Mouse (Mus musculus) embryonic facial prominence, embryonic 11.5 days (tissue): Measurements from ENCODE around the gene Senp1. TPM values are rescaled to one million over a fixed set of nuclear protein-coding genes. Genes with fewer than 3 reads are reported as not detected.

Source experiments
- ATAC-seq: fragments of 200-750 bp; cut with Nextera tagmentation; replicated peaks from 2 replicates; pipeline ENCODE4 v1.8.0; 2017; ENCODE audit warnings: low read depth; ENCODE audit not compliant: insufficient number of reproducible peaks, low FRiP score, low TSS enrichment
- DNase-seq: peaks from one replicate; pipeline ENCODE4 v3.0.0-alpha.2; 2015; ENCODE audit warnings: low spot score
- H3K27ac ChIP-seq: fragments of 300-500 bp; sonication (generic); replicated peaks from 2 replicates; pipeline ENCODE4 v1.5.1; 2014; ENCODE audit warnings: mild to moderate bottlenecking, low read depth, low read length, control low read depth
- H3K27me3 ChIP-seq: fragments of 300-500 bp; sonication (generic); 2 replicates; pipeline ENCODE4 v1.6.1; 2014; ENCODE audit warnings: mild to moderate bottlenecking, low read length, moderate library complexity, mixed read lengths; ENCODE audit not compliant: control insufficient read depth, insufficient read depth
- H3K36me3 ChIP-seq: fragments of 300-500 bp; sonication (generic); replicated peaks from 2 replicates; pipeline ENCODE4 v1.6.1; 2014; ENCODE audit warnings: low read depth, mild to moderate bottlenecking, low read length, moderate library complexity, mixed read lengths; ENCODE audit not compliant: control insufficient read depth, insufficient read depth
- H3K4me1 ChIP-seq: fragments of 300-500 bp; sonication (generic); 2 replicates; pipeline ENCODE4 v1.6.1; 2014; ENCODE audit warnings: low read length, mixed read lengths; ENCODE audit not compliant: control insufficient read depth, insufficient read depth
- H3K4me2 ChIP-seq: fragments of 300-500 bp; sonication (generic); 2 replicates; pipeline ENCODE4 v1.6.1; 2014; ENCODE audit warnings: low read depth, mild to moderate bottlenecking, control low read depth, low read length, moderate library complexity
- H3K4me3 ChIP-seq: fragments of 300-500 bp; sonication (generic); 2 replicates; pipeline ENCODE4 v1.5.1; 2014; ENCODE audit warnings: low read depth, low read length, control low read depth
- H3K9ac ChIP-seq: fragments of 300-500 bp; sonication (generic); replicated peaks from 2 replicates; pipeline ENCODE4 v1.6.1; 2014; ENCODE audit warnings: mild to moderate bottlenecking, control low read depth, low read length
- H3K9me3 ChIP-seq: fragments of 300-500 bp; sonication (generic); replicated peaks from 2 replicates; pipeline ENCODE4 v1.6.1; 2016; ENCODE audit warnings: mild to moderate bottlenecking, low read length, inconsistent platforms, mixed read lengths; ENCODE audit not compliant: control insufficient read depth
- WGBS: fragments of 180-500 bp; shearing (Covaris S2); extraction: QIAGEN DNeasy Blood & Tissue Kit; methylation state at CpG from one replicate; pipeline ENCODE4 v1.1.7; 2014; 5-methylcytosine and 5-hydroxymethylcytosine counted together
- polyA plus RNA-seq: library from polyadenylated mRNA; unstranded; fragments of >200 nt; fragmentation: Nextera tagmentation; extraction: Ambion mirVana; gene quantifications from 2 replicates; pipeline ENCODE4 v1.2.1, GENCODE M21; 2014

Gene Senp1
- polyA plus RNA-seq, 1 experiment from 2014 or later, result 45.7 TPM

DNA sequence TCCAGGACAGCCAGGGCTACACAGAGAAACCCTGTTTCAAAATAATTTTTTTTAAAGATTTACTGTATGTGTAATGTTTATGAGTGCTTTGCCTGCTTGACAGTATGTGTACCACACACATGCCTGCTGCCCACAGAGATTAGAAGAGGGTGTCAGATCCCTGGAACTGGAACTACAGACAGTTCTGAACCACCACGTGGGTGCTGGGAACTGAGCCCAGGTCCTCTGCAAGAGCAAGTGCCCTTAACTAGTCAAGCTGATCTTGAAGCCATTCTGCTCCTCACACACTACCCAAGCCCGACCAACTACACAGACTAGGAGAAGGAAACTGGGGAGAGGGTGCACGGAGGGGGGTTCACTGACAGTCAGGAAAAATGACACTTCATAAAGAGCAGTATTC is 39.9 kb upstream of the Senp1 start:
- DNase-seq, result no peak
- Histone ChIP-seq H3K9me3 (no peaks in the 10 kb centered on the region), H3K36me3 (peaks cover 7% of the 10 kb centered on the region), H3K27ac (no peak overlapping the region), H3K4me1 (no peaks in the 10 kb centered on the region), H3K27me3 (no peaks in the 10 kb centered on the region), H3K4me2 (no peak overlapping the region), H3K9ac (no peak overlapping the region), H3K4me3 (no peak overlapping the region)
- ATAC-seq, result no peak
- WGBS, result 84% methylated on average over 3 of the region's 3 CpGs

DNA sequence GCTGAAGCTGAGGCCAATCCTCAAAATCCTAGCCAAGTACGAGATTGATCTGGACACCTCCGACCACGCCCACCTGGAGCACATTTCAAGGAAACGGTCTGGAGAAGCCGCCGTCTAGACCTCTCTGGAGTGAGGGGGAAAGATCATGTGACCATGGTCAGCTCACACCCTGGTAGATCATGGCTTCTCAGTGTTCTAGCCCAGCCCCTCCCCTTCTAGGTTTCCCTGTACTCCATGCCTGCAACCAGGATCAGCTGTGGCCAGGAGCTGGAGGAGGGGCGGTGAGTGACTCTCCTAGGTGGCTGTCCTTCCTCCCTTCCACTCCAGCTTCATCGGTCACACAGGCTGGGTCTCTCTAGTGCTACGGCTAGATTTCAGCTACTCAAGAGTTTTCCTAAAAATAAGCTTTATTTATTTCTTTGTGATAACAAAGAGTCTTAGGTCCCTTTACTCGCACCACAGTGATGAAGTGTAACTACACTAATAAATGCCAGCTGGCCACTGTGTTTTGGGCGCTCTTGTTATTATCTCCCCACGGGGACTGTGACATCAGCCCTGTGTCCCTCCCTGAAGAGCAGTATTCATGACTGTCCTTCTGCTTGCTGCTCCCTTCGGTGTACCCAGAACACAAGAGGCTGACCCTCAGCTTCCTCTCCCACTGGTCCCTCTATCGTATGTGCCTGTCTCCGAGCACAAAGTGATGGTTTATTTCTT is 38.6 kb upstream of the Senp1 start:
- no peak for DNase-seq
- WGBS, result 87% methylated on average over 15 of the region's 15 CpGs
- ATAC-seq, result no peak; the same call in 1 of the 2 replicates

DNA sequence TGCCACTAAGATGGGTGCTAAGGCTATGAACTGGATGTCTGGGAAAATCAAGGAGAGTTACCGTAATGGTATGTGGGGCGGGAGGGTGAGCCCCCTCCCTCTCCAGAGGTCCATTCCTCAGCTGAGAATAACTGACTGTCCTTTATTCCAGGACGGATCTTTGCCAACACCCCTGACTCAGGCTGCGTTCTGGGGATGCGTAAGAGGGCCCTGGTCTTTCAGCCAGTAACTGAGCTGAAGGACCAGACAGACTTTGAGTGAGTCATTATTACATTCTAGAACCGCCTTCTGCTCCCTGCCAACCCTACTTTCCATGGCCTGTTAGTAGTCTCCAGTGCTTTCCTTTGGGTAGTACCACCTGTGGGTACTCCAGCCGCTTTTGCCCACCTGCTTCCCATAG is 37.9 kb upstream of the Senp1 start:
- ATAC-seq (no peak), DNase-seq (no peak)
- Histone ChIP-seq H3K4me1 (no peaks in the 10 kb centered on the region), H3K36me3 (peaks cover 7% of the 10 kb centered on the region), H3K27me3 (no peaks in the 10 kb centered on the region), H3K9ac (no peak overlapping the region), H3K4me3 (no peak overlapping the region), H3K9me3 (no peaks in the 10 kb centered on the region), H3K4me2 (no peak overlapping the region), H3K27ac (no peak overlapping the region)
- 87% methylated on average over 7 of the region's 7 CpGs for WGBS

More for the DNA sequence above, 38.6 kb upstream of the Senp1 start:
- Histone ChIP-seq H3K27ac (no peak overlapping the region), H3K4me3 (no peak overlapping the region), H3K36me3 (peaks cover 7% of the 10 kb centered on the region), H3K4me1 (no peaks in the 10 kb centered on the region), H3K4me2 (no peak overlapping the region), H3K9me3 (no peaks in the 10 kb centered on the region), H3K9ac (no peak overlapping the region), H3K27me3 (no peaks in the 10 kb centered on the region)

DNA sequence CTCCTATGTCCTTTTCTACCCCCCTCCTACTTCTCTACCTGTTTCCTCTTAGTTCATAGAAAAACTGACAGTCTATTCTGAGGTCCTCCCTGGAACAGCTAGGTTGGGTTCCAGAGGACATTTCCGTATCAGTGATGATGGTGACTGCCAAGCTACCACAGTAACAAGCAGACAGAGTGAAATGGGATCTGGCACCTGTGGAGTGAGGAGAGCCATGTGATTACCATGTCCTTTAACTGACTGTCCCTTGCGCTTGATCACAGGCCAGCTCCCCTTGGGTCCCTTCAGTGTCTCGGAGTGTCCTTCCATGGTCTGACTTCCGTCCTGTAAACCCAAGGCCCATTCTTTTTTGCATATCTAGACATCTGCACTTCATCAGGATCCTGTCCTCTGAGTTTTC is 37.5 kb upstream of the Senp1 start:
- Histone ChIP-seq H3K9me3 (no peaks in the 10 kb centered on the region), H3K36me3 (peaks cover 9% of the 10 kb centered on the region), H3K4me1 (no peaks in the 10 kb centered on the region), H3K9ac (no peak overlapping the region), H3K27me3 (no peaks in the 10 kb centered on the region), H3K4me2 (no peak overlapping the region), H3K27ac (no peak overlapping the region), H3K4me3 (no peak overlapping the region)
- WGBS, result 92% methylated on average over 4 of the region's 4 CpGs
- DNase-seq (no peak), ATAC-seq (no peak)

DNA sequence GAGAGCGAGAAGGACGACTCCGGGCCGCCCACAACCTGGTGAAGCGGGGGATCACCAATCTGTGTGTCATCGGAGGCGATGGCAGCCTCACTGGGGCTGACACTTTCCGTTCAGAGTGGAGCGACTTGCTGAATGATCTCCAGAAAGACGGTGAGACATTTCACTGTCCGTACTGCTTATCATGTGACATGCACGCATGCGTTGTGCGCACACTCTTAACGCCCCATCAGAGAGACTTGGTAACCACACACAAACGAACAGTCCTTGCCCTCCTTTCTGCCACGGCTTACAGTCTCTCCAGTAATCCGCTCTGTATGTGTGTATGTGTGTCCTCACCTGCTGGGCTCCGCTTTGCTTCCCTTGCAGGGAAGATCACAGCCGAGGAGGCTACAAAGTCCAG is 27.3 kb upstream of the Senp1 start:
- H3K9me3 ChIP-seq, result no peaks in the 10 kb centered on the region
- ATAC-seq (no peak), DNase-seq (no peak)
- no peak overlapping the region for H3K9ac ChIP-seq
- WGBS, result 92% methylated on average over 20 of the region's 20 CpGs
- H3K4me1 ChIP-seq, result no peaks in the 10 kb centered on the region
- no peak overlapping the region for H3K4me3 ChIP-seq
- no peak overlapping the region for H3K27ac ChIP-seq
- H3K4me2 ChIP-seq, result no peak overlapping the region
- no peaks in the 10 kb centered on the region for H3K27me3 ChIP-seq
- peaks cover 3% of the 10 kb centered on the region for H3K36me3 ChIP-seq

DNA sequence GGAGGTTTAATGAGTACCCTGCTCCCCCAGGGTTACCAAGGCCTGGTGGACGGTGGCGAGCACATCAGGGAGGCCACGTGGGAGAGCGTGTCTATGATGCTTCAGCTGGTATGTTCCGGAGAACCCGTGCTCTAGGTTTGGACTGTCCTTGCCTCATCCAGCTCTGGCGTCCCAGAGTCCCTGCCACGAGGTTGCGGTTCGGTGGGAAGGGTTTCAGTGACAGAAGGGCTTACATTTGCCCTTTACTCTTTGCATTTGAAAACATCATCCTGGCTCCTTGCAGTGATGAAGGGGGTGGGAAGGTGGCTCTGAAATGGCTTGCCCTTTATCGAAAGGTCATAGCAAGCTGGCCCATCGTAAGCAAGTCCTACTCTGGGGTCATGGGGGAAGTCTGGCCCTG is 25.8 kb upstream of the Senp1 start:
- H3K9me3 ChIP-seq, result no peaks in the 10 kb centered on the region
- WGBS, result 83% methylated on average over 12 of the region's 12 CpGs
- DNase-seq (no peak), ATAC-seq (no peak)
- no peak overlapping the region for H3K9ac ChIP-seq
- H3K27me3 ChIP-seq, result no peaks in the 10 kb centered on the region
- H3K4me2 ChIP-seq, result no peak overlapping the region
- peaks cover 3% of the 10 kb centered on the region for H3K36me3 ChIP-seq
- H3K4me1 ChIP-seq, result no peaks in the 10 kb centered on the region
- H3K4me3 ChIP-seq, result no peak overlapping the region
- H3K27ac ChIP-seq, result no peak overlapping the region

DNA sequence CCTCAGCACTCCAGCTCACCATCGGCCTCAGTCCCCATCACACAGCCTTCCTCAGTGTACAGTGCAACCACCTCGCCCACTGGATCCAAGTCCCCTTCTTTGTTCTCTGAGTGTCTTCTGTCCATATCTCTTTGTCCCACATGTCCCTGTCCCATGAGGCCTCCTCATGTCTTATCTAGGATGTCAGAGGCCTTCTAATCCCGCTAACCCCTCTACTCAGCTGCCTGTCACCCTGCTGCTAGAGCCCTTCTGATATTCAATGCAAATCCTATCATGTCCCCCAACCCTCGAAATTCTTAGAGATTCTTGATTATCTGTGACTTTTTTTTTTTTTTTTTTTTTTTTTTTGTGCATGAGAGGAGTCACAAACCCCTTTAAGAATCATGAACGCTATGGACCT is 22.7 kb upstream of the Senp1 start:
- ATAC-seq, result no peak
- H3K27ac ChIP-seq, result no peak overlapping the region
- no peaks in the 10 kb centered on the region for H3K9me3 ChIP-seq
- no peak overlapping the region for H3K4me3 ChIP-seq
- no peaks in the 10 kb centered on the region for H3K27me3 ChIP-seq
- 79% methylated on average over 5 of the region's 5 CpGs for WGBS
- no peaks in the 10 kb centered on the region for H3K4me1 ChIP-seq
- DNase-seq, result no peak
- H3K4me2 ChIP-seq, result no peak overlapping the region
- no peaks in the 10 kb centered on the region; the same call in 1 of the 2 replicates for H3K36me3 ChIP-seq
- no peak overlapping the region for H3K9ac ChIP-seq

DNA sequence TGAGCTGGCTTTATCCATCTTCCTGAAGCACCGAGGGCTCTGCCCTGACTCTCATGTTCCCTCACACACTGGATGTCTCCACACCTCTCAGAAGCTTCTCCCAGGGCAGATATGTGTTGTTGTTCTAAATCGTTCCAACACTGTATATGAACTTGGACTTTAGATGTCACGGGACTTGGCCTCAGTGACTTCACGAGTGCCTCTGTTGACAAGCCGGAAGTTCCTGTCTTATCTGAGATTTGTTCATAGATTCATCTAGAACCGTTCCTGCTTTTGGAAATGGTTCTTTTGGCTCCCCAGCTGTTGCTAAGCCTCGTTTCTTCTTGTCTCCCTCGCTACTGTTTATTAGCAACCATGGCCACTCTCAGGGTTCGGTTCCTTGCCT is 22.2 kb upstream of the Senp1 start:
- no peak overlapping the region for H3K27ac ChIP-seq
- no peaks in the 10 kb centered on the region for H3K36me3 ChIP-seq
- no peak overlapping the region for H3K4me3 ChIP-seq
- H3K4me1 ChIP-seq, result no peaks in the 10 kb centered on the region
- no peak overlapping the region for H3K9ac ChIP-seq
- no peaks in the 10 kb centered on the region for H3K27me3 ChIP-seq
- H3K9me3 ChIP-seq, result no peaks in the 10 kb centered on the region
- WGBS, result 92% methylated on average over 9 of the region's 9 CpGs
- no peak for DNase-seq
- no peak overlapping the region for H3K4me2 ChIP-seq
- ATAC-seq, result no peak
